Mouse (Mus musculus) adrenal gland, postnatal 4 days (tissue): Measurements from ENCODE around the gene Vmn1r120. TPM values are rescaled to one million over a fixed set of nuclear protein-coding genes. Genes with fewer than 3 reads are reported as not detected.
"Not testable (repeated sequence)": the region's sequence is repeated elsewhere in the genome, so short reads cannot be mapped to it uniquely, and the experiment has no call there.

Experiments used
- DNase-seq, 2 experiments: peaks; one replicate each; pipeline ENCODE4 v3.0.0; 2021 to 2022; ENCODE audit warnings: low spot score in 2 of 2, mixed read lengths in 2 of 2
- long read RNA-seq, 2 experiments: library from polyadenylated mRNA; stranded (forward); transcript quantifications; one replicate each; pipeline ENCODE4 v2.0.0; 2021
- total RNA-seq, 2 experiments: library from RNA; stranded (reverse); gene quantifications; 2 replicates each; pipeline ENCODE4 v1.2.3; 2021

Vmn1r120 gene
- not detected for total RNA-seq
- long read RNA-seq, experiment 1, result 0 reads
- long read RNA-seq, experiment 2, result 0 reads

GRCm38 (mm10) chr7:21053684-21054083 lies at the start of gene Vmn1r120:
TSS of gene Vmn1r120 (minus strand) at chr7:21053784.
- not testable (repeated sequence) for DNase-seq

GRCm38 (mm10) chr7:21098413-21098812 lies 44.8 kb upstream of the Vmn1r120 start, which contains the start of gene Vmn1r121:
TSS of gene Vmn1r121 (minus strand) at chr7:21098513.
- DNase-seq, result not testable (repeated sequence)

- not testable (repeated sequence) for DNase-seq
These were observed 41.2 kb downstream of the Vmn1r120 start, which contains the start of gene Vmn1r119 for GRCm38 (mm10) chr7:21012355-21012754. TSS of gene Vmn1r119 (minus strand) at chr7:21012455.

Other genes with a start within 250 kb of the Vmn1r120 start
- not detected for gene Vmn1r114, start 241.6 kb downstream of the Vmn1r120 start, total RNA-seq
- not detected for gene Vmn1r115, start 208.8 kb downstream of the Vmn1r120 start, total RNA-seq
- not detected for gene Vmn1r116, start 181.5 kb downstream of the Vmn1r120 start, total RNA-seq
- gene Vmn1r117, start 169.7 kb downstream of the Vmn1r120 start, total RNA-seq, result not detected
- gene Vmn1r118, start 141.4 kb downstream of the Vmn1r120 start, total RNA-seq, result not detected
- not detected for gene Vmn1r119, start 41.3 kb downstream of the Vmn1r120 start, total RNA-seq
- not detected for gene Vmn1r121, start 44.7 kb upstream of the Vmn1r120 start, total RNA-seq
- not detected for gene Vmn1r122, start 80.3 kb upstream of the Vmn1r120 start, total RNA-seq
- gene Vmn1r123, start 108.4 kb upstream of the Vmn1r120 start, total RNA-seq, result not detected
- not detected for gene Gm5157, start 136.6 kb upstream of the Vmn1r120 start, total RNA-seq
- not detected for gene Vmn1r124, start 206.8 kb upstream of the Vmn1r120 start, total RNA-seq
- gene Vmn1r125, start 218.4 kb upstream of the Vmn1r120 start, total RNA-seq, result not detected
- not detected for gene Vmn1r126, start 247.7 kb upstream of the Vmn1r120 start, total RNA-seq